Mouse (Mus musculus): ENCODE measurements around the gene Tdp1. TPM values are rescaled to one million over a fixed set of nuclear protein-coding genes. Genes with fewer than 3 reads are reported as not detected.

Tdp1 gene
- polyA plus RNA-seq, 1 experiment from 2014 or later: 70.4 TPM

- no peak overlapping the region for H3K4me3 ChIP-seq (ENCODE audit: low read length)
- no peak overlapping the region for H3K9ac ChIP-seq (ENCODE audit: low read depth, low read length)
- no peaks in the 10 kb centered on the region for H3K4me1 ChIP-seq (ENCODE audit: control insufficient read depth, insufficient read depth, low read length)
- no peaks in the 10 kb centered on the region for H3K27me3 ChIP-seq (ENCODE audit: control insufficient read depth, insufficient read depth, low read length)
- H3K27ac ChIP-seq (ENCODE audit: low read depth, low read length): no peak overlapping the region
- H3K9me3 ChIP-seq (ENCODE audit: control insufficient read depth, low read length): no peaks in the 10 kb centered on the region
- H3K36me3 ChIP-seq (ENCODE audit: control insufficient read depth, insufficient read depth, low read length): peaks cover 6% of the 10 kb centered on the region; the same call in 1 of the 2 replicates
- WGBS: 83% methylated on average over 3 of the region's 3 CpGs
- ATAC-seq (ENCODE audit: low FRiP score, low TSS enrichment): no peak
- H3K4me2 ChIP-seq (replicated peaks; ENCODE audit: low read depth, low read length): no peak overlapping the region
Observed at GRCm38 (mm10) chr12:99933630-99934029, 49.3 kb downstream of the Tdp1 start.

GRCm38 (mm10) chr12:99935403-99935802, 51.1 kb downstream of the Tdp1 start:
- Histone ChIP-seq H3K4me3 (ENCODE audit: low read length) (no peak overlapping the region), H3K36me3 (ENCODE audit: control insufficient read depth, insufficient read depth, low read length) (peaks cover 4% of the 10 kb centered on the region; the same call in 1 of the 2 replicates), H3K9me3 (ENCODE audit: control insufficient read depth, low read length) (no peaks in the 10 kb centered on the region), H3K27me3 (ENCODE audit: control insufficient read depth, insufficient read depth, low read length) (no peaks in the 10 kb centered on the region), H3K27ac (ENCODE audit: low read depth, low read length) (no peak overlapping the region), H3K4me1 (ENCODE audit: control insufficient read depth, insufficient read depth, low read length) (no peaks in the 10 kb centered on the region), H3K4me2 (replicated peaks; ENCODE audit: low read depth, low read length) (no peak overlapping the region), H3K9ac (ENCODE audit: low read depth, low read length) (no peak overlapping the region)
- no peak for ATAC-seq (ENCODE audit: low FRiP score, low TSS enrichment)
- 93% methylated on average over 8 of the region's 8 CpGs for WGBS

GRCm38 (mm10) chr12:99938476-99938875, 54.2 kb downstream of the Tdp1 start:
- peaks cover 8% of the 10 kb centered on the region for H3K4me1 ChIP-seq (ENCODE audit: control insufficient read depth, insufficient read depth, low read length)
- no peak for ATAC-seq (ENCODE audit: low FRiP score, low TSS enrichment)
- WGBS: 40% methylated on average over 4 of the region's 4 CpGs
- no peak overlapping the region for H3K4me2 ChIP-seq (replicated peaks; ENCODE audit: low read depth, low read length)
- H3K4me3 ChIP-seq (ENCODE audit: low read length): no peak overlapping the region
- H3K9me3 ChIP-seq (ENCODE audit: control insufficient read depth, low read length): no peaks in the 10 kb centered on the region
- no peaks in the 10 kb centered on the region for H3K27me3 ChIP-seq (ENCODE audit: control insufficient read depth, insufficient read depth, low read length)
- peaks cover 11% of the 10 kb centered on the region; the same call in 1 of the 2 replicates for H3K36me3 ChIP-seq (ENCODE audit: control insufficient read depth, insufficient read depth, low read length)
- no peak overlapping the region for H3K27ac ChIP-seq (ENCODE audit: low read depth, low read length)
- H3K9ac ChIP-seq (ENCODE audit: low read depth, low read length): no peak overlapping the region

- Histone ChIP-seq H3K4me2 (replicated peaks; ENCODE audit: low read depth, low read length) (no peak overlapping the region), H3K27me3 (ENCODE audit: control insufficient read depth, insufficient read depth, low read length) (no peaks in the 10 kb centered on the region), H3K27ac (ENCODE audit: low read depth, low read length) (no peak overlapping the region), H3K9me3 (ENCODE audit: control insufficient read depth, low read length) (no peaks in the 10 kb centered on the region), H3K9ac (ENCODE audit: low read depth, low read length) (no peak overlapping the region), H3K4me1 (ENCODE audit: control insufficient read depth, insufficient read depth, low read length) (peaks cover 8% of the 10 kb centered on the region), H3K4me3 (ENCODE audit: low read length) (no peak overlapping the region), H3K36me3 (ENCODE audit: control insufficient read depth, insufficient read depth, low read length) (peaks cover 13% of the 10 kb centered on the region; the same call in 1 of the 2 replicates)
- 90% methylated on average over 6 of the region's 6 CpGs for WGBS
- no peak for ATAC-seq (ENCODE audit: low FRiP score, low TSS enrichment)
Observed at GRCm38 (mm10) chr12:99939179-99939578, 54.9 kb downstream of the Tdp1 start.

- ATAC-seq (ENCODE audit: low FRiP score, low TSS enrichment): peak; percentile 90
- Histone ChIP-seq H3K9ac (ENCODE audit: low read depth, low read length) (no peak overlapping the region), H3K36me3 (ENCODE audit: control insufficient read depth, insufficient read depth, low read length) (peaks cover 13% of the 10 kb centered on the region; the same call in 1 of the 2 replicates), H3K4me1 (ENCODE audit: control insufficient read depth, insufficient read depth, low read length) (peaks cover 8% of the 10 kb centered on the region), H3K4me2 (replicated peaks; ENCODE audit: low read depth, low read length) (no peak overlapping the region), H3K9me3 (ENCODE audit: control insufficient read depth, low read length) (no peaks in the 10 kb centered on the region), H3K27me3 (ENCODE audit: control insufficient read depth, insufficient read depth, low read length) (no peaks in the 10 kb centered on the region), H3K4me3 (ENCODE audit: low read length) (no peak overlapping the region), H3K27ac (ENCODE audit: low read depth, low read length) (no peak overlapping the region)
- WGBS: 41% methylated on average over 7 of the region's 7 CpGs
Observed at GRCm38 (mm10) chr12:99940704-99941103, 56.4 kb downstream of the Tdp1 start.

- Histone ChIP-seq H3K9ac (ENCODE audit: low read depth, low read length) (no peak overlapping the region), H3K36me3 (ENCODE audit: control insufficient read depth, insufficient read depth, low read length) (peaks cover 13% of the 10 kb centered on the region; the same call in 1 of the 2 replicates)
- WGBS: 86% methylated on average over 8 of the region's 8 CpGs
Observed at GRCm38 (mm10) chr12:99942441-99942840, 58.1 kb downstream of the Tdp1 start.

GRCm38 (mm10) chr12:99952928-99953327, 68.6 kb downstream of the Tdp1 start:
- no peak overlapping the region for H3K4me3 ChIP-seq (ENCODE audit: low read length)
- H3K36me3 ChIP-seq (ENCODE audit: control insufficient read depth, insufficient read depth, low read length): peaks cover 9% of the 10 kb centered on the region; the same call in 1 of the 2 replicates
- H3K27ac ChIP-seq (ENCODE audit: low read depth, low read length): no peak overlapping the region
- no peak overlapping the region for H3K9ac ChIP-seq (ENCODE audit: low read depth, low read length)
- no peaks in the 10 kb centered on the region for H3K4me1 ChIP-seq (ENCODE audit: control insufficient read depth, insufficient read depth, low read length)
- no peaks in the 10 kb centered on the region for H3K27me3 ChIP-seq (ENCODE audit: control insufficient read depth, insufficient read depth, low read length)
- no peak overlapping the region for H3K4me2 ChIP-seq (replicated peaks; ENCODE audit: low read depth, low read length)
- ATAC-seq (ENCODE audit: low FRiP score, low TSS enrichment): peak; percentile 39; the same call in 1 of the 2 replicates
- H3K9me3 ChIP-seq (ENCODE audit: control insufficient read depth, low read length): no peaks in the 10 kb centered on the region
- WGBS: 64% methylated on average over 7 of the region's 7 CpGs

More at GRCm38 (mm10) chr12:99942441-99942840, 58.1 kb downstream of the Tdp1 start:
- Histone ChIP-seq H3K4me3 (ENCODE audit: low read length) (no peak overlapping the region), H3K4me2 (replicated peaks; ENCODE audit: low read depth, low read length) (no peak overlapping the region), H3K4me1 (ENCODE audit: control insufficient read depth, insufficient read depth, low read length) (peaks cover 8% of the 10 kb centered on the region), H3K27ac (ENCODE audit: low read depth, low read length) (no peak overlapping the region), H3K9me3 (ENCODE audit: control insufficient read depth, low read length) (no peaks in the 10 kb centered on the region), H3K27me3 (ENCODE audit: control insufficient read depth, insufficient read depth, low read length) (no peaks in the 10 kb centered on the region)
- no peak for ATAC-seq (ENCODE audit: low FRiP score, low TSS enrichment)

GRCm38 (mm10) chr12:99956411-99956810, 72.1 kb downstream of the Tdp1 start:
- WGBS: 88% methylated on average over 7 of the region's 7 CpGs
- no peaks in the 10 kb centered on the region for H3K27me3 ChIP-seq (ENCODE audit: control insufficient read depth, insufficient read depth, low read length)
- no peak overlapping the region for H3K27ac ChIP-seq (ENCODE audit: low read depth, low read length)

GRCm38 (mm10) chr12:99958068-99959060, 74.0 kb downstream of the Tdp1 start:
- peaks cover 6% of the 10 kb centered on the region; the same call in 1 of the 2 replicates for H3K36me3 ChIP-seq (ENCODE audit: control insufficient read depth, insufficient read depth, low read length)
- 53% methylated on average over 9 of the region's 9 CpGs for WGBS
- ATAC-seq (ENCODE audit: low FRiP score, low TSS enrichment): 0 out of 2 replicates have a peak, but pooled peaks have one; percentile 39
- no peak overlapping the region for H3K4me2 ChIP-seq (replicated peaks; ENCODE audit: low read depth, low read length)
- no peak overlapping the region for H3K4me3 ChIP-seq (ENCODE audit: low read length)
- H3K4me1 ChIP-seq (ENCODE audit: control insufficient read depth, insufficient read depth, low read length): no peaks in the 10 kb centered on the region
- H3K9me3 ChIP-seq (ENCODE audit: control insufficient read depth, low read length): no peaks in the 10 kb centered on the region
- H3K9ac ChIP-seq (ENCODE audit: low read depth, low read length): no peak overlapping the region
- peaks cover 5% of the 10 kb centered on the region for H3K27me3 ChIP-seq (ENCODE audit: control insufficient read depth, insufficient read depth, low read length)
- H3K27ac ChIP-seq (ENCODE audit: low read depth, low read length): no peak overlapping the region

More at GRCm38 (mm10) chr12:99956411-99956810, 72.1 kb downstream of the Tdp1 start:
- peaks cover 6% of the 10 kb centered on the region; the same call in 1 of the 2 replicates for H3K36me3 ChIP-seq (ENCODE audit: control insufficient read depth, insufficient read depth, low read length)
- H3K4me2 ChIP-seq (replicated peaks; ENCODE audit: low read depth, low read length): no peak overlapping the region
- no peaks in the 10 kb centered on the region for H3K4me1 ChIP-seq (ENCODE audit: control insufficient read depth, insufficient read depth, low read length)
- no peaks in the 10 kb centered on the region for H3K9me3 ChIP-seq (ENCODE audit: control insufficient read depth, low read length)
- no peak for ATAC-seq (ENCODE audit: low FRiP score, low TSS enrichment)
- no peak overlapping the region for H3K9ac ChIP-seq (ENCODE audit: low read depth, low read length)
- no peak overlapping the region for H3K4me3 ChIP-seq (ENCODE audit: low read length)

Data from kidney, embryonic 14.5 days (tissue).